Mouse (Mus musculus) CD4-positive, CD25-positive, alpha-beta regulatory T cell, adult 2 months (primary cell): ENCODE measurements around the gene Celsr1.

Source experiments
- DNase-seq: peaks from one replicate; pipeline ENCODE4 v3.0.0-alpha.2; 2012; ENCODE audit warnings: low read depth, low spot score

Celsr1 gene

GRCm38 (mm10) chr15:86033191-86033841 is at the start of gene Celsr1:
TSS of gene Celsr1 (minus strand) at chr15:86033777.
- no peak for DNase-seq

DNA sequence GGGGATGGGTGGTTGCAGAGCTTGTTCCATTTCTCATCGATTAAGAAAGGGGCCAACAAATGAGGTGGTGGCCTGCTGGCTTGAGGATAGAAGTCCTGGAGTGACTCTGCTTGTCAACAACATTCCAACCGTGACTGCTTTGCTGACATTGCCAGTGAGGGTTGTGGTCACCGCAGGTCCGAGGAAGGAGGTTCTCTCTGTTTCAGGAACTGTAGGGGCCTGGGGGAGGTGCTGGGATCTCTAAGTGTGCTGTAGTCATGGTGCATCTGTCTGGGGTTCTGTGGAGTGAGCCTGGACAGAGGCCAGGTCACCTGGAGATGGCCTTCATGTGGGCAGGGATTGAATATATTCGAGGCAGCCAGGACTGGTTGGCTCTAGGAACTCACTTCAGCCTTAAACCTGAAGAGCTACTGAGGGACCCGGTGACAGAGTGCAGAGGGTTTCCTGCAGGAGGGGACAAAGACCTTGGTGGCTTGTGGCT is 49.7 kb upstream of the Celsr1 start:
- no peak for DNase-seq

DNA sequence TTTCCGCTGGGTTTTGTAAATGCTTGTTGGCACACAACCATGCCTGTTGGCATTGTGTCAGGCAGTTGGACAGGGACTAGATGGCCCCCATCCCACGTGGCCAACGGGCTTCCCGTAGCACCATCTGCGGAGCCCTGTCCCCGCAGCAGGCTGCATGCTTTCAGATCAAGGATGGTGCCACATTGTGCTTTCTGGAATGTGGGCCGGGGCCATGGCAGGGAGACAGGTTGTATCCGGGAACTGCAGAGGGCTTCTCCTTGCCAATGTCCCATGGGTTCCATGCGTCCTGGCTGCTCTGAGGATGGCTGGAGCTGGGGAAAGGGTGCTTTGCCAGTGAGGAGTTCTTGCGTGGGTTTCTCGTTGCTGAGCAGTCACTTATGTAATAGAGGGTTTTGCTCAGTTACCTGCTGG is 49.0 kb upstream of the Celsr1 start:
- no peak for DNase-seq

GRCm38 (mm10) chr15:86081654-86082053 is 48.1 kb upstream of the Celsr1 start:
- DNase-seq, result no peak

GRCm38 (mm10) chr15:86080408-86080807 is 46.8 kb upstream of the Celsr1 start:
- DNase-seq, result no peak

DNA sequence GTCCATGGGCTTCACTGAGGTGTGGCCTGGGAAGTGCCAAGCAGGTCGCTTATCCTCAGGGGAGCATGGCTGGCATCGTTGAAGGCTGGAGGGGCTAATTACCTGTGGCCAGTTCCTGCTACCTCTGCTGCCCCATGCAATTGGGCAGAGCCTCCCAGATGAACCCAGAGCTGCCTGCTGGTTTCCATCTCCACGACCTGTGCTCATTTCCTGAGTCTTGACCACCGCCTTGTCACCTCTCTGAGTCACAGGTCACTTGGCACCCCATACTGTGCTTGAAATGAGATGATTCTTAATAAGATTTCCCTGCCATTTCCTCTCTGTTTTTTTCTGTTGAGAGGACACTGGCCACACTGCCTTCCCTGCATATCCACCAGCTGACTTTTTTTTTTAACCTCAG is 46.3 kb upstream of the Celsr1 start:
- no peak for DNase-seq

- DNase-seq, result no peak
Observed at GRCm38 (mm10) chr15:86079467-86079866, 45.9 kb upstream of the Celsr1 start.

DNA sequence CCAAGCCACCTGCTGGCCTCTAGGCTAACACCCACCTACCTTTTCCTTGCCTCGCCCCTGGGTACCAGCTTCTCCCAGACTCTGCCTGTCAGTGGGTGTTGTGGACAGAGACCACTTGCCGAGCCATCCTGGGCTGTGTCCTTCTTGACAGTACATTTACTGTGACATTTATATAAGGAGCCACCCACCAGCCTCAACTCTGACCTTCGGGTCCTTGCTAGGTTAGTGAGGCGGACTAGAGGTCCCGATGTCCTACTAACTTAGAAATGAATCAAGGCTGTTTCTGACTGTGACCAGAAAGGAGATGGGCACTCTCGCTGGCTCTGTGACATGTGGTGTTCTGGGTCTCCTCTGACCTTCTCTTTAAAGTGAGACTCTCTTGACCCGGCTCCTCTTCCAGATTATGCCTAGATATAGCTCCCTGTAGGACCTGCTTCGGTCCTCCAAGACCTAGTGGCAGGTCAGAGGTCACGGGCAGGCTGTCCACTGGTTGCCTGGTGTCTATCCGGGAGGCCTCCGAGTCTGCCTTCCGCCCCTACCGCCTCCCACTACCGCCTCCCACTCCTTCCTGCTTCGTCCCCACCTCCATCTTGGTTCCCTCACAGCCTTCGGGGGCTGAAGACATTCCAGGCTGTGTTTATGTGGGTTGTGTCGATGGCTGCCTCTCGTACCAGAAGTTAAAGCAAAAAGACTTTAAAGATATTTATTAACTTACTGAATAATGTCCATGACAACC is 45.1 kb upstream of the Celsr1 start:
- DNase-seq, result no peak

- no peak for DNase-seq
Observed at GRCm38 (mm10) chr15:86077934-86078333, 44.4 kb upstream of the Celsr1 start.

- no peak for DNase-seq
Observed at GRCm38 (mm10) chr15:86076378-86076777, 42.8 kb upstream of the Celsr1 start.

GRCm38 (mm10) chr15:86076048-86076315 is 42.4 kb upstream of the Celsr1 start:
- DNase-seq, result no peak

DNA sequence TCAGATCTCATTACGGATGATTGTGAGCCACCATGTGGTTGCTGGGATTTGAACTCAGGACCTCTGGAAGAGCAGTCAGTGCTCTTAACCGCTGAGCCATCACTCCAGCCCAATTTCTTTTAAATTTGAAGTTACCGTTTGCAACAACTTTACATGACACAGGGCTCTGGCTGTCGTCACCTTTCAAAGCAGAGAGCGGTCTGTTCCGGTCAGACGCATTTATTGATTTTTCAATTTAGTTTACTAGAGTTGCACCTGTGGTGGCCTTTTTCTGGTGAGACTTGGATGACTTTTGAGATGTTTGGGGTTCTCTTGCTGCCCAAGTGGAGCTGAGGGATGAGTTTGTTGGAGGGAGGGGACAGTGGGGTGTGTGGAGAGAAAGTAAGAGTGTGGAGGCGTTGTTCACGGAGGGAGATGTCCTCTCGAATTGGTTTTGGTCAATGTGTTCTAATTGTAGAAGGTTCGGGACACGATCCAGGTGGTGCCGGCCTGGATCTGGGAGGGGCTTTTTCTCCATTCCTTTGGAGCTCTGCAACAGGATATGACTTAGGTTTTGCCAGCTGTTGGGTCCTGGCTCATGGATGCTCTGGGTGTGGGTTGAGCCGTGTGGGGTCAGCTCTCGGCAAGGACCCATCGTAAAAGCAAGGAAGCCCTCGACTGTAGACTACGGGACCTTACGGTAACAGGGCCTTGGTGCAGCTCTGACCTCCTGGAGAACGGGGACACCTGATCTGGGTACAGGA is 41.9 kb upstream of the Celsr1 start:
- DNase-seq, result no peak

- DNase-seq, result no peak
Observed at GRCm38 (mm10) chr15:86074171-86074937, 40.8 kb upstream of the Celsr1 start.

- DNase-seq, result no peak
Observed at GRCm38 (mm10) chr15:86071166-86071565, 37.6 kb upstream of the Celsr1 start.

- DNase-seq, result no peak
Observed at GRCm38 (mm10) chr15:86070368-86070767, 36.8 kb upstream of the Celsr1 start.

DNA sequence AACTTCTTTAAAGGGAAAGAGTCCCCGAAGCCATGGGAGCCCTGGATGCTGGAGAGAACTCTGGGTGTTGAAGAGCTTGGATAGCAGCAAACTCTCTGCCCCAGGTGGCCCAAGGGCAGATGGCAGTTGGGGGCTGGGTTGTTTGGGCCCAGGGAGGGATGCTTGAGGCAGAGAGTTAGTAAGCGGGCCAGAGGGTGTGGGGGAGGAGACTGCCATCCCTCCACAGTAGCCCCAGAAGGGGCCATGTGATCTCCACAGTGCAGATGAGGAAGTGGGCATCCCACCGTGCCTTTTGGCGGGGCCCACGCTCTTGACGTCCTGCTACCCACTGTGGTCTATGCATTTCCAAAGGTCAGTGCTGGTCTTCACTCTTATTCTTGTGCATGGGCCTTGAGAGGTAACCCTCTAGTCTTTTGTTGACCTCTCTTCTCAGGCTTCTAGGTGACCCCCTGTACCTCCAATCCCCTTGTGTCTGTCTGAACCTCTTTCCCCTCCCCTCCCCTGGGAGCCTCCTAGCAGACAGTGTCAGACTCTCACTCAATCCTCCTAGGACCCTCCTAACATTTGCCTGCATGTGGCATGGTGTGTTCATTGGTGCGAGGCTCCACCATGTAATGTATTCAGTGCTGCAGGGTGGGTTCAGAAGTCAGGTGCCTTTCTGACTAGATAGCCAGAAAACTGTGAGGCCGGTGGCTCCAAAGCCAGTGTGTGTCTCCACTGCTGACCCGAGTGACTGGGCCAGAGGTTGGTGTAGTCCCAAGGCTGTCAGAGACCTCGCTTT is 35.6 kb upstream of the Celsr1 start:
- no peak for DNase-seq

GRCm38 (mm10) chr15:86067941-86068495 is 34.4 kb upstream of the Celsr1 start:
- no peak for DNase-seq

DNA sequence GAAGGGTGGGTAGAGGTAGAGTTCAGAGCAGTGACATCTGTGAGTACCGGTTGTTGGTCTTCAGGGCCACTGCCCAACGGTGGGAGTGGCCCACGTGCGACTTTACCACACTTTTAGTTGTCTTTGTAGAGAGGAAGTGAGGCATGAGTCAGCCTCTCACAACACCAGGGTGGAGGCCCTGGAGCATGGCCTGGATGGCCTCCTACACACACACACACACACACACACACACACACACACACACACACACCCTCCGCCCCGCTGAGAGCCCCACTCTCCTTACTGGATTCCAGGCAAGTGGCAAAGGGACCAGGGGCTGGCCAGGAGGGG is 34.0 kb upstream of the Celsr1 start:
- DNase-seq, result peak; percentile 88

- DNase-seq, result no peak
Observed at GRCm38 (mm10) chr15:86066836-86067580, 33.4 kb upstream of the Celsr1 start.

DNA sequence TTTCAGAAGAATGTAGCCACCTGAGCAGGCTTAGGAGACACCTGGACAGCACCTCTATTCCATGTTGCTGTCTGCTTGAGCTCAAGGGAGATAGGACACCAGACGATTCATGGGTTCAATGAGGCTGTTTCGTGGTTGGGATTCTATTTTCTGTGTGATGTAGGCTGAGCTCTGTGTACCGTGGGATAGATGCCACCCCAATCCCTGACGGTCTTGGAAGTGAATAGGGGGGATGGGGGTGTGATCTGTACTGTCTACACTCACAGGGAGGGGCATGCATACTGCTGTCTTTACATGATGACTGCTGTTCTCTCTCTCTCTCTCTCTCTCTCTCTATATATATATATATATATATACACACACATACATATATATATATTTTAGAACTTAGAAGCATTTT is 31.8 kb upstream of the Celsr1 start:
- DNase-seq, result no peak
